Mouse (Mus musculus) E14TG2a.4 (cell line): ENCODE results near the gene Mbtps2.

Experiments used
- CTCF ChIP-seq: conservative IDR thresholded peaks from 2 replicates; pipeline ENCODE4 v1.5.1; 2014; ENCODE audit warnings: low read length
- NANOG ChIP-seq: IDR thresholded peaks from 2 replicates; pipeline ENCODE4 v1.6.1; 2014; ENCODE audit warnings: borderline replicate concordance, low read length, mixed read lengths
- POU5F1 ChIP-seq: IDR thresholded peaks from 2 replicates; pipeline ENCODE4 v1.6.1; 2014; ENCODE audit warnings: low read length, borderline replicate concordance

- TF ChIP-seq CTCF (no peak), POU5F1 (no peak), NANOG (no peak)
Observed at GRCm38 (mm10) chrX:157568840-157569239, 29.7 kb downstream of the Mbtps2 start, which contains the start of gene Yy2.
